Mouse (Mus musculus) cerebellum, postnatal 36 days (tissue): ENCODE results near the gene Lsm5.

Experiments
- DNase-seq, 2 experiments: peaks; one replicate each; pipeline ENCODE4 v3.0.0; 2021 to 2022; ENCODE audit warnings: mixed read lengths in 2 of 2

Lsm5 gene

DNA sequence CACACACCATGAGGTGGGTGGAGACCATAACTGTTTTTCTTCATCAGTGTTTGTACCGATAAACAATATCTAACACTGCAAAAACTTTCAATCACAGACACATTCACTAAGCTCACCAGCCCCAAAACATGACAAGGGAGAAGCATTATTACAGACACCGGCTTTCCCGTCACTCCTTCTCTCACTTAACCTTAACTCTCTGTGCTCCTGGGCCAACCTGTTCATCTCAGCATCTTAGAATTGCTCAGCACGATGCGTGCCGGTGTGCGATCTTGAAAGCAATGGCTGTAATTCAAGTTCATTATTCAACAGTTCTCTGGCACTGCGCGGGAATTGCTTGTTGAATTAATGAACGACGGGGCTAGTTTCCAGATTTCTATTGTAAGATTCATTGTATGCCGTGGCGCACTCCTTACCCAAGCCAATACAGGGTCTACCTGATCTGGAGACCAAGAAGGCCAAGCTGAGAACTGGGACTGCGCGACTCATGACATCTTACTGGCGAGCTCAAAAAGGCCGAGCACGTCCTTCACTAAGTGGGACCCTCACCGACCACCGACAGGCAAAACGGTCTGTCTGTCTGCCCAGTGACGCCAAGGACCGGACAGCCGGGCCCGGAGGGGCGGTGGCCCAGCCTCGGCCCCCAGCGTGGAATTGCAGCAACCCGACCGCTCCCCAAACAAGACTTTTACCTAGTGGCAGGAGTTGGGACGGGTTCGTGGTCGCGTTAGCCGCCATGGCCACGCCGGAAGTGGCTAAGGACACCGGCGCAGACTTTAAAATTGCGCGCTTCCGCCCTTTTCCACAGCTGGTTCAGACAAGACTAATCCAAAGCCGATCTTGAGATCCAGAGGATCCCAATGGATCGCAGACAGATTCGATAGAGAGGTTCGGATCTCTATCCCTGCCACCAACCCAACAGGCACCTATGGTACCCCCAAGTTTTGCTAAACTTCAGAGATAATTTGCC is at the start of gene Lsm5:
Gene Lsm5, minus strand, starts transcription at position 780 of the 970 bp plus-strand sequence.
- peak; percentile 81 to 88 for DNase-seq

- no peak for DNase-seq
Observed at GRCm38 (mm10) chr6:56753719-56754118, 49.2 kb upstream of the Lsm5 start.

DNA sequence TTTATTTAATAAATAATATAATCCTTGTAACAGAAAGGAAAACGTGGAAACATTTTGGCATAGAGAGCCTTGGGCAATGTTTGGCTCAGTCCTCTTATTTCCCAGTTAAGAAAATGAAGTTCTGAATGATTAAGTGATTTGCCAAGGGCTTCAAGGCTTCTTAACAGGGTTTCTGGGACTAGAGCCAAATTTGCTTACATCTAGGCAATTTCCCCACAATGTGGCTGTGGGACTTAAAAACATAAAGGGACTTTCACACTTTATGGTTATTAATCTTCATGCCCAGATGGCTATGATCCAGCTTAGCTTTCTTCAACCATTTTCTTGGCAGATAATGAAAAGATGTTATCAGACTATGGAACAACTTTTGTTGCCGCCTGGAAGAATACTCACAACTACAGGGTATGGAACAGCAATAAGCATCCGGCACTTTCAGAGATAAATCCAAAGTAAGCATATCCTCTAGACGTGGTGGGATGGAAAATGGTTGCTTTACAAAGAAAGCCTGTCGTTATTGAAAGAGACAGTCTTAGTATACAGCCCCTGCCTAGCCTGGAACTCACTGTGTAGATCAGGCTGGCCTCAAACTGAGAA is 41.5 kb upstream of the Lsm5 start:
- no peak for DNase-seq

- peak in 1 of 2 experiments; percentile 6 for DNase-seq
Observed at GRCm38 (mm10) chr6:56732545-56732944, 28.0 kb upstream of the Lsm5 start.

DNA sequence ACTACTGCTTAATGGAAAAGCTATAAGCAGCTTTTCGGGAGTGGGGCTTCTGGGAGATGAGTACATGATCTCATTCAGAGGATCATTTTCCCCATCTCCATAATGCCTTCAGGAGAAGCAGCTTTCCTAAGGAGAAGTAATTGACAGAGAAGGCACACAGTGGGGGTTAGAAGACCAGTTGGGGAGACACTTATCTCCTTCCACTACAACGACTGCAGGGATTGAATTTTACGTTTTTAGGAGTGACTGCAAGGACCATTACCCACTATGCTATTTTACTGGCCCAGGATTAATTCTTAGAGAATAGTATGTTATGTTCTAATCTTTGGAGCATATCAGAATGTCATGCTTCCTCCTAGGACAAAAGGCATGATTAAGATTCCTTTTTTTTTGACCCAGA is 16.4 kb upstream of the Lsm5 start:
- no peak for DNase-seq

- no peak for DNase-seq
Observed at GRCm38 (mm10) chr6:56719071-56719470, 14.6 kb upstream of the Lsm5 start.

DNA sequence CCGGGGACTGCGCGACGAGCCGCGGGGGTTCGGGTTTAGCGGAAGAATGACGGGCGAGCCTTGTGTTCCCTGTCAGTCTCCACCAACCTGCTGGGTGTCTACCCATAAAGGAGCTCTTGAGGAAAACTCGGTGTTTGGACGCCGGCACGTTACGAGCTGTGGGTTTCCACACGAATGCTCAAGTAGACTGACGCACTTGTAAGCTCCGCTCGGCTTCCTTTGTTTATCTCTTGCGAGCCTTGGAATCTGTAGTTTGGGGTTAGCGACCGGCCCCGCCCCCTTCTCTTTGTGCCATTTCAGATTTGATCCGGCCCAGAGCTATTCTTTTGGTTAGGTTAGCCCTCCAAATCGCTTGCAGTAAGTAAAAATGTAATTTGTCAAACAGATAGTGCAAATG is 10.8 kb upstream of the Lsm5 start:
- no peak for DNase-seq

DNA sequence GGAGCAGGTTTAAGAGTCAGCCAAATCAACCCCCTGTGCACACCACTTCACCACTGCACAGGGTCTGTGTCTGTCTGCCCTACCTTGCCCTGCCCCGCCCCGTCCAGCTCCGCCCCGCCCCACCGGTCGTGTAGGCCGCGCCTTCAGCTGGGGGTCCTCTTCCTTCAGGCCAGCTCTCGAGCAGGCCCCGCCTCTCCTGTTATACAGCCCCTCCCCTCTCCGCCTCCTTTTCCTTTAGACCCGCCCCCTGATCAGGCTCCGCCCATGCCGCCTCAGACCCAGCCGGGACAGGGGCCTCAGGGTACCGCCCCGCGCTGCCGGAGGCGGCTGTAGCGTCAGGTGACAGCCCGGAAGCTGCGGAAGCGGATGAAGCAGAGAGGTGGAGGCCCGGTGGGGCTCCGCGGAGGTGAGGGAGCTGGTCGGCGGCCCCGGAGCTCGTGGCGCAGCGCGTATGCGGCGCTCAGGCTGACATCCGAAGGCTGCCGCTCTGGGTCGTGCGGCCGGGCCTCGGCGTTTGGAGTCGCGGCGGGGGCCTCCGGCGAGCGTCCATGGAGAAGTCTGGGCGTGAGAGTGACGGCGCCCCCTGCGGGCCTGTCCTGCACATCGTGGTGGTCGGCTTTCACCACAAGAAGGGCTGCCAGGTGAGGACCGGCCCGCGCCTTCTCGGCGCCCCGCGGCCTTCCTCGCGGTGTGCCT is 10.2 kb upstream of the Lsm5 start, which contains the start of gene Avl9:
Gene Avl9, plus strand, starts transcription at position 326 of the 696 bp plus-strand sequence.
- DNase-seq, result peak; percentile 94 to 95

- no peak for DNase-seq
Observed at GRCm38 (mm10) chr6:56714186-56714573, 9.7 kb upstream of the Lsm5 start.

- no peak for DNase-seq
Observed at GRCm38 (mm10) chr6:56692445-56692844, 12.1 kb downstream of the Lsm5 start.

DNA sequence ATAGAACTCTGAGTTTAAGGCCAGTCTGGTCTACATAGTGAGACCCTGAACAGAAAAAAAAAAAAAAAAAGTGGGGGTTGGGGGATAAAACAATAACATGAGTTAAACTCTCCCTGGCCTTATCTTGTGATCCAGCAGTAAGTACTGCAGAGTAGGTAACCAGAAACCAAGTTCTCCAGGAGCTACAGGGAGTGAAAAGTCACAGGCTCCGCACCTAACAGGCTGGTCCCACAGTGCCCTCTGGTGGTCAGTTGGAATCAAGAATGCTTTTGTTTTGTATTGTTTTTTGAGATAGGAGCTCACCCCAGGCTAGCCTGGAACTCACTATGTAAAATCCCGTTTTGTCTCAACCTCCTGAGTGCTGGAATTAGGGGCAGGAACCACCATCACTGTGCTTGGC is 13.3 kb downstream of the Lsm5 start:
- peak; percentile 37 to 63 for DNase-seq

DNA sequence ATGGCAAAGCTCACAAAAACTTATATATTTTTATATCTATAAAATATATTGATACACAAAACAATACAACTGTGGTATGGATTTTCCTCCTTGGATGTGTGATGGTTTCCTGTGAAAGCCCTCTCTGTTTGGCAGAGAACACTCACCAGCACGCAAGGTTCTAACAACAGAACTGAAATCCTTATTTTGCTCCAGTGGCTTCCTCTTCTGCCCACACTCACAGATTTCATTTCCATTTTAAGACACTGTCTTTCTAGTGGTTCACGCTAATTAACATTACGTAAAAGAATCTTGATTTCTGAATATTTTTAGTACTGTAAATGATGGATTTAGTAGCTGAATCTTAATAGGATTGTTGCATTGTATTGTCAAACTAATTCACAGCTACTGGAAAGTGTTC is 16.3 kb downstream of the Lsm5 start:
- DNase-seq, result no peak

- no peak for DNase-seq
Observed at GRCm38 (mm10) chr6:56664410-56664809, 40.1 kb downstream of the Lsm5 start.

GRCm38 (mm10) chr6:56655393-56655792 is 49.1 kb downstream of the Lsm5 start:
- no peak for DNase-seq

GRCm38 (mm10) chr6:56652121-56652592 is 52.4 kb downstream of the Lsm5 start:
- DNase-seq, result peak in 1 of 2 experiments; percentile 2
